ENCODE assay signal across 8 mouse cellular contexts in the genomic region with DNA sequence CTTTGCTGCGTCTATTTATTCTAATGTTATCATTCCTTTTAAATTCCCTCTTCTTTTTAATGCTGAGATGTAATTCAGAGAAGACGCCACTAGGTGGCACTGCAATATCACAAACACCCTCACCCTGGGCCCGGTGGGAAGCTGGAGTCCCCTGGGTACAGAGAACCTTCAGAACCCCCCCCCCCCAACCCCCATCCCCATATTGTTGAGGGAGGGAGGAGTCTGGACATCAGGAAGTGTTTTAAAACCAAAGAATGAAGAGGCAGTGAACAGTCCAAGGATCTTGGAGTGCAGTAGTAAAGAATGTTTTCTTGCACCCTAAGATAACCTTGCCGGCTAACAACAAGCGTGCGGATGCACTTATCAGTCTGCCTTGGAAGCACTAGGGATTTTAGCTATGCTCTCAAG. TPM values are rescaled to one million over a fixed set of nuclear protein-coding genes. Genes with fewer than 3 reads are reported as not detected.
DNase-seq lines count a peak whose midpoint lies in the region; ATAC-seq lines count a peak whose summit lies in the region.

No protein-coding gene starts in this region.

- DNase-seq in ovary, adult 18-20 months (ENCODE audit: low spot score), result peak; percentile 21
- no peak for DNase-seq in ovary, postnatal 10 days (ENCODE audit: low spot score)
- DNase-seq in c-Kit-positive CD71-negative TER-119-negative erythroid progenitor cells, embryonic 14.5 days (ENCODE audit: low read depth), result peak; percentile 23
- no peak for DNase-seq in heart, embryonic 10.5 days (ENCODE audit: low spot score)
- peak; percentile 50 for DNase-seq in kidney, postnatal 14 days
- no peak for DNase-seq in frontal cortex, postnatal 10 days (ENCODE audit: low spot score in 2 of 2)
- DNase-seq in thymus, adult 18-20 months, result no peak

- H3K4me2 ChIP-seq in midbrain, embryonic 15.5 days, result no peak overlapping the region

- peaks cover 12% of the 10 kb centered on the region for H3K4me1 ChIP-seq in heart, embryonic 10.5 days
- H3K4me1 ChIP-seq in midbrain, embryonic 15.5 days, result no peaks in the 10 kb centered on the region

- H3K27me3 ChIP-seq in heart, embryonic 10.5 days (ENCODE audit: insufficient read depth, poor library complexity, severe bottlenecking), result no peaks in the 10 kb centered on the region
- H3K27me3 ChIP-seq in midbrain, embryonic 15.5 days (replicated peaks), result no peaks in the 10 kb centered on the region

- ATAC-seq in midbrain, embryonic 15.5 days (replicated peaks), result peak; percentile 84

- no peaks in the 10 kb centered on the region for H3K36me3 ChIP-seq in heart, embryonic 10.5 days
- H3K36me3 ChIP-seq in midbrain, embryonic 15.5 days (replicated peaks), result no peaks in the 10 kb centered on the region

- no peak overlapping the region; the same call in 1 of the 2 replicates for H3K27ac ChIP-seq in heart, embryonic 10.5 days
- no peak overlapping the region for H3K27ac ChIP-seq in midbrain, embryonic 15.5 days

- peak overlapping the region; percentile 29; the same call in 1 of the 2 replicates for H3K4me3 ChIP-seq in heart, embryonic 10.5 days
- no peak overlapping the region for H3K4me3 ChIP-seq in midbrain, embryonic 15.5 days

- H3K9me3 ChIP-seq in heart, embryonic 10.5 days, result no peaks in the 10 kb centered on the region
- H3K9me3 ChIP-seq in midbrain, embryonic 15.5 days, result no peaks in the 10 kb centered on the region

- no peak overlapping the region for H3K9ac ChIP-seq in midbrain, embryonic 15.5 days

- WGBS in heart, embryonic 10.5 days, result 18% methylated on average over 6 of the region's 6 CpGs
- 43% methylated on average over 6 of the region's 6 CpGs for WGBS in midbrain, embryonic 15.5 days

RNA-seq across cellular contexts. Expression of gene Col4a4, which starts 32.2 kb away (rescaled TPM):
- polyA plus RNA-seq in heart, embryonic 10.5 days (2016; fragmentation: Nextera tagmentation; extraction: Ambion mirVana), result 0.36 TPM in 2 replicates
- 0.09 and 0.13 TPM in 2 replicates for polyA plus RNA-seq in midbrain, embryonic 15.5 days (2015; fragmentation: Nextera tagmentation; extraction: Ambion mirVana)

RNA-seq across cellular contexts. Expression of gene Col4a3, which starts 32.3 kb away (rescaled TPM):
- 0.20 and 0.30 TPM in 2 replicates for polyA plus RNA-seq in heart, embryonic 10.5 days (2016; fragmentation: Nextera tagmentation; extraction: Ambion mirVana)
- polyA plus RNA-seq in midbrain, embryonic 15.5 days (2015; fragmentation: Nextera tagmentation; extraction: Ambion mirVana), result 0.19 and 0.25 TPM in 2 replicates

Comparison
In these comparisons a context has a peak if more than half of its experiments do, and no peak if none do; other contexts are left out.
1. DNase-seq: peak in ovary, adult 18-20 months (single experiment), c-Kit-positive CD71-negative TER-119-negative erythroid progenitor cells, embryonic 14.5 days (single experiment) and kidney, postnatal 14 days (single experiment); none in ovary, postnatal 10 days (single experiment), heart, embryonic 10.5 days (single experiment), frontal cortex, postnatal 10 days (0 of 2) and thymus, adult 18-20 months (0 of 2).